Mouse (Mus musculus) olfactory bulb, adult 2 months (tissue): ENCODE results near the gene Plscr3.

ENCODE experiments used
- CTCF ChIP-seq: fragments of 200-500 bp; IDR thresholded peaks from 2 replicates; pipeline ENCODE4 v1.5.1; 2012; ENCODE audit warnings: low read depth, mild to moderate bottlenecking, low read length, moderate library complexity; ENCODE audit not compliant: insufficient read depth
- POLR2A ChIP-seq: fragments of 200-500 bp; IDR thresholded peaks from 2 replicates; pipeline ENCODE4 v1.6.1; 2012; ENCODE audit warnings: mild to moderate bottlenecking, low read depth, low read length, moderate library complexity; ENCODE audit not compliant: insufficient read depth

GRCm38 (mm10) chr11:69850754-69851153 lies 4.6 kb downstream of the Plscr3 start:
- TF ChIP-seq POLR2A (no peak), CTCF (no peak)
